Mouse (Mus musculus): ENCODE data around the gene Cpeb2.
A peak's percentile ranks its signal among the peaks of the same experiment; 100 is the strongest.

The Cpeb2 gene

DNA sequence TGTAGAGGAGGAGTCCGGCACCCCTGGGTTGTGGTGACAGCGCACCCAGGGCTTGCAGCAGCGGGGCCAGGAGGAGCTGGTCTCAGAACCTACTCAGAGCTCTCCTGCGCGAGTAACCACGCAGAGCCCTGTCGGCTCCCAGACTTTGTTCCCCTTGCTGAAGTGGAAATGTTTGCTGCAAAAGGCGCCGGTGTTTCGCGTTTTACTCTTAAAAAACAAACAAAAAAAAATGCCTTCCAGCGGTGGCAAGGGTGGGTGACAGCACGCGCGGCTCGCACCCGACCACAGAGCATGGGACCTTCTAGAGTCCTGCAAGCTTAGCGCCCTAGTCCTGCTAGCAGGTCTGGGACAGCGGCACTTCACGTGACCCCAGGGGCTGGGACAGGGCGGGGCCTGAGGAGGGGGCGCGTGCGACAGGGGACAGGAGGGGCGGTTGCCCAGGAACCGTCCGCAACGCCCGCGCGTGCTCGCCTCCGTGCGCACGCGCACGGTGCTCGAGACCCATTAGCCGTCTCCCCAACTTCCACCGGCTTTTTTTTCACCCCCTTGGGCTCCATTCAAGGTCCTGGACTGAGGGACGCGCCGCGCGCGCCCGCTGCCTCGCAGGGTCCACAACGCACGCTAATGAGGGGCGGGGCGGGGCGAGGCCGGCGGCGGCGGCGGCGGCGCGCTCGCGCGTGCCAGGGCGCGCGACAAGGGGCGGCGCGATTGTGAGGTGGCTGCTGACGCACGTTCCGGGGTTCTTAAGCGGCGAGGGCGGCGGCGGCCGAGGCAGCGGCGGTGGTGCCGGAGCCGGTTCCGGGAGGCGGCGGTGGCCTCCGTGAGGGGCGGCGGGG, at the start of gene Cpeb2:
Cpeb2 (plus strand) TSS at position 691 of the 836 bp plus-strand sequence.
- DNase-seq = peak; percentile 95 to 98

- no peak for DNase-seq
Measured at GRCm38 (mm10) chr5:43183556-43183955, 49.4 kb upstream of the Cpeb2 start.

DNA sequence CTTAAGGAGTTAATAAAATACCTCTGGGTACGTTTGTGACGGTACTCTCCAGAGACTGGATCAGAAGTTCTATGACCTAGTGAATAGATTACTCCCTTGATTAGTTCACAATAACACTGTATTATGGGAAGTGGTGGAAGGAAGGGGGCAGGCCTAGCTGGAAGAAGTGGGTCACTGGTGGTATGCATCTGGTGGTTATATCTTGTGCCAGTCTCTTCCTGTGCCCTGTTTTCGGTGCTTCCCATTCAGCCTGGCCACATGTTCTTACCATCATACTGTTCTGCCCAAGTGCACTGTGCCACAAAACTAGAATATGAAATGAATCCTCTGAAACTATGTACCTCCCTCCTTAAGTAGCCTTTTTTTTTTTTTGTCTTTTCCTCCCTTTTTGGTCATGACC, 48.1 kb upstream of the Cpeb2 start:
- no peak for DNase-seq

DNA sequence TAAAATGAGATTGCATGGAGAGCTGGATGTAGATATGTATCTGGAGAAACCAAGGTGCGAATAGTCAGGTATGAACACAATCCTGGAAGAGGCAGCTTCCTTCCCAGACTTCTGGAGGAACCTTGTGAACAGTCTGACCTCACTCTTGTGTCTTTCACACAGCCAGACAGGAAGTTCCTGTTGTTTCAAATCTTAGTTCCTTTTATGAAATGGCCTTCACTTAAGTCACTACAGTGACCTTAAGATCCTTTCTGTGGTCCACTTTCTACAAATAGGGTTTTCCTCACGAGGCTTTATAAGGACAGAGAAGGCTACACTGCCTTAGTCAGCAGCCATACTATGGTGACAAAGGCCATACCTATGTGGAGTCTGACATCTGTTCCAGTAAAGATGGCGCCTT, 47.5 kb upstream of the Cpeb2 start:
- no peak for DNase-seq

GRCm38 (mm10) chr5:43200686-43201085, 32.3 kb upstream of the Cpeb2 start:
- peak; percentile 40 to 57 for DNase-seq

GRCm38 (mm10) chr5:43206495-43207053, 26.4 kb upstream of the Cpeb2 start:
- no peak for DNase-seq

- peak; percentile 20 to 26 for DNase-seq
Measured at GRCm38 (mm10) chr5:43217468-43217867, 15.5 kb upstream of the Cpeb2 start.

DNA sequence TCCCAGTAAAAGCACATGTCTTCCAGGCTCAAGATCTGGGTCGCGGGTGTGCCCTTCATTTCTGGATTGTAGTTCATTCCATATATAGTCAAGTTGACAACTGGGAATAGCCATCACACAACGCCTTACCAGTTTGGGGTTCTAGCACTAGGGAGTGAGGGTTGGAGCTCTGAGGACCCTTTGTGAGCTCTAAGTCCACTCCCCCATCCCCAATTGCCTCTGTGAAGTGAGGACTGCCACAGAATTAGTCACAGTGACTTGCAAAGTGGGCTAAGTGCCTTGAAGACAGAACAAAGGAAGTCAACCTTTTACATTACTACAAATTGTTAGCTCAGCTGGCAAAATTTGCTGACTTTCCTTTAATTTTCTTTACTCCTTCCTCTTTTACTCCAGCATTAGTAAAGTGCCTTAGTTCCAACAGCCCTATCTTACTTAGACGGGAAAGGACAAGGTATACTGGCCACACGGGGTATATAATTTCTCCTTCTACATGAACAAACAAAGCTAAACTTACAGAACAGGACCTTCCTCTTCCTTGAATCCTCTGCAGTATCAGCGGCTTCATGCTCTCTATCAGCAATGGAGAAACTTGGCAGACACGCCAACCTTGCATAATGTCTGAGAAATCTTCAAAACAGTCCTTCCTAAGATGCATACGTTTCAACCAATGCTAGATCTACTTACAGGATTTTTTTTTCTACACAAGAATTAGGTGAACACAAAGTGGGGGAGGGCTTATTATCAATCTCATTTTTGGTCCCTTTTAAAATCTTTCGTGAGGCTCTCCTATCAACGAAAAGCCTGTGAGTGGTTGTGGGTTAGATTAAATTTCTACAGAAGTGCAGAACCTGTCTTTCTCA, 14.8 kb upstream of the Cpeb2 start:
- no peak for DNase-seq

DNA sequence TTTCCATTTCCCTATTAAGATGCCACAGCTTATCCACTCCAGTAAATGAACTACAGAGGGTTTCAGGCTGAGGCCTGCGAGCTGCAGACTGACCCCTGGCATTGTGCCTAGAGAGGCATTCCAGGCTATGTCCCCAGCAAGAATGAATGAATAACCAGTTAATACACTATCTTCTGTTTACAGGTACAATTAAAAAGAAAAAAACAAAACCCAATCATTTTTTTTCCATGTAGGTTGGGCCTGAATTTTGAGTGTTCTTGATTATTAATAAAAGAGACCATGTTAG, 14.2 kb upstream of the Cpeb2 start:
- peak; percentile 31 to 47 for DNase-seq

DNA sequence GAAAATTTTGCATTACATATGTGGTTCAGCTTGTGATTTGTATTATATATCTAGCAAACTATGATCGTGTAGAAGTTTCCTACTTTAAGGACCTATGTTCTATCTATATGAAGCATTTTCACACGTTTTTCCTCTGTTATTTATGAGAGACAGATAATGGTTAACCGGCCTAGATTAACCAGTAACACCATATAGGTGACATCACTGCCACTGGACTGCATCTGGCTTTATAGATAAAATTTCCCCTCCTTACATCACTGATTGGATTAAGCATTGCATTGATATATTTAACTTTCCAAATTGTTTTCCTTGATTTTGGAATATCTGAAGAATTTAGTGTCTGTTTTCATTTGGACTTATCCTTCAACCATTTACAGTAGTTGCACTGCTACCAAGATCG, 9.6 kb upstream of the Cpeb2 start:
- DNase-seq = no peak

GRCm38 (mm10) chr5:43224245-43224644, 8.7 kb upstream of the Cpeb2 start:
- no peak for DNase-seq

DNA sequence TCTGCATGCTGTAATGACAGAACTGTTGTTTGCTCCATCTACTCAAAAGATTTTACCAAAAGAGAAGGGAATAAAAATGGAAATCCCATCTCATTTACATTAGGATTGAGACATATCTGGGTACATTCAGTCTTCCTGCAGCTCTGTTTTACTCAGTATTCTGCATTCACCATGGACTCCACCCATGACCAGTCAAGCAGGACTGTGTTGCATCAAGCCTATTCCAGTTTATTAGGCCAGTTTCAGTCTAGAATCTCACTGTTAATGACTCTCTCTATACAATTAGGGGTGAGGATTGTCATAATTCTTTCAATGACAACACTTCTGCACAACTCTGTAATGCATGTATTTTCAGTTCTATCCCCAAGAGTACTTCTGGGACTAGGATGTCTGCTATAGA, 6.8 kb upstream of the Cpeb2 start:
- no peak for DNase-seq

GRCm38 (mm10) chr5:43227607-43228006, 5.4 kb upstream of the Cpeb2 start:
- DNase-seq = no peak

DNA sequence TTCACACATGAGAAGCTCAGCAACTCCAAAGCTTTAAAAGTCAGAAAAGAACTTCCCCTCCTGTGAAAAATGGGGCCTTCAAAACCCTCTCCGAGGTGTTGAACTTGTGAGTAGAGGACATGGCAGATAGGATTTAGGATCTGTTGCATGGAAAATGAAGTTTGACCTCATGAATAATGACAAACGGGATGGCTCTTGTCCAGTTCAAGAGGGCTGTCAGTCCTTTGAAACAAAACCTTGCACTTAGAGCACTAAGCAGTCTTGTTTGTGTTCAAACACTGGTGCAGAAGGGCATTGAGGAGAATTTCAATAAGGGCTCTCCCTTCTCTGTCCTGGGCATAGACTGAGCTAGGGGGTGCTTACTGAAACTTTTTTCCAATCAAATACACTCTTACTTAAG, 1.9 kb upstream of the Cpeb2 start:
- DNase-seq = no peak

DNA sequence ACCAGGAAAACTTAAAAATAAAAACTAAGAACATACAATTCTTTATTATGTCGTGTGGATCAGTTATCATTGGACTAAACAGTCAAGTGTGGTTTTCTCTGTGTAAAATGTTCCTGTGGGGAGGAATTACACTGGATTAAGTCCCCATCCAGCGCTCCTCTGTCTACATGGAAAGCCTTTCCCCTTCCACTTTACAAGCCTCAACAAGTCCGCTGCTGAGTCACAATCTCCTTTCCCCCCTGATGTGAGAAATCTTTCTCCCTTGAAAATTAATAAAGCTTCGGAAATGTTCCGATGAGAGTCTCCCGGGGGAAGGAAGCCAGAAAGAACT, 856 bp upstream of the Cpeb2 start:
- DNase-seq = no peak

DNA sequence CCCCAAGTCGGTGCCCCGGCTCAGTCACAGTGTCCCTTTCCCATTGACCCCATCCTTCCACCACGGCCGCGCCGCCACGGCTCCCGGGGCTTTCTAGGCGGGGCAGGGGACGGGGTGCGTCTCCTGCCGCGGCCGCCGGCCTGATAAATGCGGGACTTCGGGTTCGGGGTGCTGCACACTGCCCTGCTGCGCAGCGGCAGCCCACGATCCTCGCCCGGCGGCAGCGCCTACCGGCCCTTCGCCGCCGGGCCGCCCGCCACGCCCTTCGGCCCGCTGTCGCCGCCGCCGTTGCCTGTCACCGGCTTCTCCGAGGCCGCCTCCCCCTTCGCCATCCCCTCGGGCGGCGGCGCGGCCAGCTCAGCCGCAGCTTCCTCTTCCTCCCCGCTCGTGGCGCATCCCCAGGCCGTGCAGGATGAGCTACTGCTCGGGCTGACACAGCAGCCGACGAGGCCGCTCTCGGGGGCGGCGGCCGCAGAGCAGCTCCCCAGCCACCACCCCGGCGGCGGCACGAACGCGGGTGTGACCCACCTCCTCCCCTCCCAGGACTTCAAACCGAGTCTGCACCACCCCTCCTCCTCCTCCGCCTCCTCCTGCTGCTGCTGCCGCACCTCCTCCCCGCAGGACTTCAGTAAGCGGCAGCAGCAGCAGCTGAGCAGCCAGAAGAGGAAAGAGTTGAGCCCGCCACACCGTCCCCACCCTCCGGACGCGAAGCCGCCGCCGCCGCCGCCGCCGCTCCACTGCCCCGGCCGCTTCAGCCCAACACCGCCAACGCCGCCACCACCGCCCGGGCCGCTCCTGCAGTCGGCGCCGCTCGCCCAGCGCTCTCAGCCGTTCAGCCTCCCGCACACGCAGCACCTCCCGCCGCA, 579 bp downstream of the Cpeb2 start:
- DNase-seq = peak; percentile 80 to 83

- peak; percentile 55 to 68 for DNase-seq
Measured at GRCm38 (mm10) chr5:43234321-43235185, 1.6 kb downstream of the Cpeb2 start.

DNA sequence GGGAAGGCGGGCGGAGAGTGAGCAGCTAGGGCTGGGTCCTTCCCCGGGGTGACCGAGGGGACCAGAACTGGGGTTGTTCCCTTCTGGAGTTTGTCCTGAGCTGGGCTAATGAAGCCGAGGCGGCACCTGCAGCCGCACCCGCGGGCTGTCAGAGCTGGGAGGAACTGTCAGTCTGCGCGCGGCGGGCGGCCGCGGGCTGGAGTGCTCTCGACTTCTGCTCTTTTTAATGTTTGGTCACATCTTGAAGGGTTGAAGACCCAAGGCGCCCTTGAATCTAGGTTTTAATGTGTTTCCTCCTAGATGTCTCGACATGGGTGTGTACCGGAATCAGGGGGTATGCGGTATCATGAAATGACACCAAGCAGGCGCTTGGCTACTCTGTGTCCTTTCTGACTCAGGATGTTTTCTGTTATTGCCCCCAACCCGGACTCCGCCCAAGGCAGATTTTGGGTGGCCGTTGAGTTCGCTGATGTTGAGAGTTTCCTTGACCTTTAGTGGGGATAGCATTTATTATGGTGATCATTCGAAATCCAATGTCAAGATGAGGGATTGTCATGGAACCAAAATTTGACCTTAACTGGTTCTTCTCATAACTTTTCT, 2.3 kb downstream of the Cpeb2 start:
- peak; percentile 69 to 78 for DNase-seq

DNA sequence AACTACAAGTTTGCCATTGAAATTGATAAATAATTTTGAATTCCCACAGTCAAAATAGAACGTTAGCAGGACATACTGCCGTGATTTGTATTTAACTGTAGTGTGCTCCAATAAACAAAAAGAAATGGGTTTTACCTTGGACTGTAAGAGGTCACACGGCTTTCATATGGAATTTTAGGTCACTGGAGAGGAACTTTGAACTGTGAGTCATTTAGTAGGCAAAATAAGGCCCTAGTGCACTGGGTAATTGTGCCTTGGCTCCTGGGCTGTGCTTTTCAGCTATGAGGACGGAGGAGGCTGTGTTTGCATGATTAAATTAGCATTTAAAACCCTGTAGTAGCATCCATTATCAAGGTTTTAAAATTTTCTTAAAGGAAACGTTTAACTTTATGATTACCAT, 3.0 kb downstream of the Cpeb2 start:
- DNase-seq = peak in 1 of 2 experiments; percentile 32

- no peak for DNase-seq
Measured at GRCm38 (mm10) chr5:43236476-43236875, 3.5 kb downstream of the Cpeb2 start.

DNA sequence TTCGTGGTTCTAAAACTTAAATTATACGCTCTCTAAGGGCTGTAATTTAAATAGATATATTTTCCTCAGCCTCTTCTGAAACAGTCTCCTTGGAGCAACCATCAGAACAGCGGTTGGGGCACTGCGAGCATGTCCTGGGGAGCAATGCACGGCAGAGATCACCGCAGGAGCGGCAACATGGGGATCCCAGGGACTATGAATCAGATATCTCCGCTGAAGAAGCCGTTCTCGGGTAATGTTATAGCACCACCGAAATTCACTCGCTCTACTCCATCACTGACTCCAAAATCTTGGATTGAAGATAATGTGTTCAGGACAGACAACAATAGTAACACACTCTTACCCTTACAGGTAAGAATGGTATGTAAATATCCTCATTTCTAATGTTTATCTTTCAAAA, 4.3 kb downstream of the Cpeb2 start:
- no peak for DNase-seq

All from cerebellum, postnatal 14 days (tissue).